Mouse (Mus musculus) liver, embryonic 11.5 days (tissue): Measurements from ENCODE around the gene Ostn. TPM values are rescaled to one million over a fixed set of nuclear protein-coding genes. Genes with fewer than 3 reads are reported as not detected.
"Not testable (repeated sequence)": the region's sequence is repeated elsewhere in the genome, so short reads cannot be mapped to it uniquely, and the experiment has no call there.

Experiments
- ATAC-seq: fragments of 200-750 bp; cut with Nextera tagmentation; replicated peaks from 2 replicates; pipeline ENCODE4 v1.8.0; 2017; ENCODE audit warnings: moderate number of reproducible peaks, mild to moderate bottlenecking, moderate TSS enrichment, moderate library complexity; ENCODE audit not compliant: low FRiP score
- DNase-seq: peaks from one replicate; pipeline ENCODE4 v3.0.0-alpha.2; 2017; ENCODE audit warnings: low spot score
- H3K27ac ChIP-seq: fragments of 300-500 bp; sonication (generic); 2 replicates; pipeline ENCODE4 v1.5.1; 2014; ENCODE audit warnings: mild to moderate bottlenecking, low read depth, low read length, control low read depth
- H3K27me3 ChIP-seq: fragments of 300-500 bp; sonication (generic); replicated peaks from 2 replicates; pipeline ENCODE4 v1.6.1; 2014; ENCODE audit warnings: low read length, mixed read lengths; ENCODE audit not compliant: control insufficient read depth, insufficient read depth
- H3K36me3 ChIP-seq: fragments of 300-500 bp; sonication (generic); 2 replicates; pipeline ENCODE4 v1.6.1; 2014; ENCODE audit warnings: mild to moderate bottlenecking, low read length, moderate library complexity, mixed read lengths; ENCODE audit not compliant: control insufficient read depth, insufficient read depth
- H3K4me1 ChIP-seq: fragments of 300-500 bp; sonication (generic); replicated peaks from 2 replicates; pipeline ENCODE4 v1.6.1; 2014; ENCODE audit warnings: low read length, mixed read lengths; ENCODE audit not compliant: control insufficient read depth, insufficient read depth
- H3K4me2 ChIP-seq: fragments of 300-500 bp; sonication (generic); 2 replicates; pipeline ENCODE4 v1.6.1; 2014; ENCODE audit warnings: mild to moderate bottlenecking, control low read depth, moderate library complexity
- H3K4me3 ChIP-seq: fragments of 300-500 bp; sonication (generic); 2 replicates; pipeline ENCODE4 v1.5.1; 2014; ENCODE audit warnings: low read depth, low read length, control low read depth
- H3K9ac ChIP-seq: fragments of 300-500 bp; sonication (generic); 2 replicates; pipeline ENCODE4 v1.6.1; 2014; ENCODE audit warnings: low read depth, low read length, control low read depth
- H3K9me3 ChIP-seq: fragments of 300-500 bp; sonication (generic); 2 replicates; pipeline ENCODE4 v1.6.1; 2016; ENCODE audit warnings: low read length, inconsistent platforms, mixed read lengths; ENCODE audit not compliant: control insufficient read depth
- WGBS: fragments of 180-500 bp; shearing (Covaris S2); extraction: QIAGEN DNeasy Blood & Tissue Kit; methylation state at CpG from one replicate; pipeline ENCODE4 v1.1.7; 2014; 5-methylcytosine and 5-hydroxymethylcytosine counted together
- polyA plus RNA-seq: library from polyadenylated mRNA; unstranded; fragments of >200 nt; fragmentation: Nextera tagmentation; extraction: Ambion mirVana; gene quantifications from 2 replicates; pipeline ENCODE4 v1.2.1, GENCODE M21; 2014

The Ostn gene
- 0.15 TPM in 1 of 2 replicates, not detected in the other for polyA plus RNA-seq

GRCm38 (mm10) chr16:27307189-27307588, at the start of gene Ostn:
Gene Ostn, plus strand, starts transcription at chr16:27307489.
- WGBS = 73% methylated on average over 4 of the region's 4 CpGs
- not testable (repeated sequence) for H3K4me1 ChIP-seq, H3K27me3 ChIP-seq, H3K9ac ChIP-seq, ATAC-seq, H3K36me3 ChIP-seq, DNase-seq, H3K4me2 ChIP-seq, H3K4me3 ChIP-seq, H3K9me3 ChIP-seq, H3K27ac ChIP-seq

DNA sequence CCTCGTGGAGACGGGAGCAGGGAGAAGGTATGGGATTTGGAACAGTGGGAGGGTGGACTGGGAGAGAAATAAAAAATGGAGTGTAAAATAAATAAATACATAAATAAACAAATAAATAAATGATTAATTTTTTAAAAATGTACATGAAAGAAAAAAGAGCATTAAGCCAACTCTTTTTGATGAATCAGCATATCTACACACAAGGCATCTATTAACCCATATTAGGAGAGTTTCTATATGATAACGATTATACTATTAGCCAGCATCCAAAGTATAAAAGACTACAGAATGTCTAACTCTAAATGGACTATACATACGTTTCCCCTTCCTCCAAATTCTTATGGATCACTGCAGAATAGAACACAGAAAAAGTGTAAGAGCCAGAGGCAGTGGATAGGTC, 38.5 kb upstream of the Ostn start:
- DNase-seq (no peak), ATAC-seq (no peak)
- Histone ChIP-seq H3K27me3 (no peaks in the 10 kb centered on the region), H3K4me1 (no peaks in the 10 kb centered on the region), H3K36me3 (no peaks in the 10 kb centered on the region), H3K4me2 (no peak overlapping the region), H3K4me3 (no peak overlapping the region), H3K27ac (no peak overlapping the region), H3K9ac (no peak overlapping the region), H3K9me3 (no peaks in the 10 kb centered on the region)
- WGBS = 69% methylated on average over 4 of the region's 4 CpGs

- H3K36me3 ChIP-seq = no peaks in the 10 kb centered on the region
- no peak overlapping the region for H3K9ac ChIP-seq
- no peaks in the 10 kb centered on the region for H3K4me1 ChIP-seq
- H3K27ac ChIP-seq = no peak overlapping the region
- no peaks in the 10 kb centered on the region for H3K9me3 ChIP-seq
- H3K4me3 ChIP-seq = no peak overlapping the region
- no peaks in the 10 kb centered on the region for H3K27me3 ChIP-seq
- H3K4me2 ChIP-seq = no peak overlapping the region
- DNase-seq (no peak), ATAC-seq (no peak)
- 81% methylated on average over 3 of the region's 3 CpGs for WGBS
Measured at GRCm38 (mm10) chr16:27287410-27287809, 19.9 kb upstream of the Ostn start.

GRCm38 (mm10) chr16:27296508-27296907, 10.8 kb upstream of the Ostn start:
- 88% methylated on average over 3 of the region's 3 CpGs for WGBS
- Histone ChIP-seq H3K9me3 (no peaks in the 10 kb centered on the region), H3K9ac (no peak overlapping the region), H3K36me3 (no peaks in the 10 kb centered on the region), H3K27me3 (no peaks in the 10 kb centered on the region), H3K4me3 (no peak overlapping the region), H3K4me1 (no peaks in the 10 kb centered on the region), H3K4me2 (no peak overlapping the region), H3K27ac (no peak overlapping the region)
- DNase-seq = no peak
- ATAC-seq = no peak

- H3K4me1 ChIP-seq = no peaks in the 10 kb centered on the region
- DNase-seq = no peak
- no peak for ATAC-seq
- H3K9ac ChIP-seq = no peak overlapping the region
- H3K9me3 ChIP-seq = no peaks in the 10 kb centered on the region
- H3K27ac ChIP-seq = no peak overlapping the region
- no peak overlapping the region for H3K4me3 ChIP-seq
- 74% methylated on average over 2 of the region's 2 CpGs for WGBS
- H3K36me3 ChIP-seq = no peaks in the 10 kb centered on the region
- no peak overlapping the region for H3K4me2 ChIP-seq
- no peaks in the 10 kb centered on the region for H3K27me3 ChIP-seq
Measured at GRCm38 (mm10) chr16:27296929-27297328, 10.4 kb upstream of the Ostn start.

DNA sequence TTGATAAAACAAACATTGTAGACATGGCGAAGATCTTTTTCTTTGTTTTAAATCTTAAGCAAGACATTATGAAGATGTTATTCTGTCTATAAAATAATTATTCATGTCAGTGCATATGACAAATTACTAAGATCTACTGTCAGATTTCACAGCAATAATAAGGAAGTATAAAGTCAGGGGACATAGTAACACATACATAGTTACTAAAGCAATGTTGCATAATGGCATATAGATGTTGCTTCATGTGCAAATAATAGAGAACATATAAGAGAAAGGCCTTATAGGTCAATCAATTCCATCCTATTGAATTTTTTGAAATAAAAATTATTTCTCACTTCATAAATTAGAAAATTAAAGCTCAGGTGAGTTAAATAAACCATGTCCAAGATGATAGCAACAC, 11.8 kb downstream of the Ostn start:
- Histone ChIP-seq H3K27me3 (no peaks in the 10 kb centered on the region), H3K27ac (no peak overlapping the region), H3K4me2 (no peak overlapping the region), H3K4me3 (no peak overlapping the region), H3K4me1 (no peaks in the 10 kb centered on the region), H3K9me3 (no peaks in the 10 kb centered on the region), H3K36me3 (no peaks in the 10 kb centered on the region), H3K9ac (no peak overlapping the region)
- ATAC-seq (no peak), DNase-seq (no peak)
- WGBS = 84% methylated on average over 1 of the region's 1 CpGs

DNA sequence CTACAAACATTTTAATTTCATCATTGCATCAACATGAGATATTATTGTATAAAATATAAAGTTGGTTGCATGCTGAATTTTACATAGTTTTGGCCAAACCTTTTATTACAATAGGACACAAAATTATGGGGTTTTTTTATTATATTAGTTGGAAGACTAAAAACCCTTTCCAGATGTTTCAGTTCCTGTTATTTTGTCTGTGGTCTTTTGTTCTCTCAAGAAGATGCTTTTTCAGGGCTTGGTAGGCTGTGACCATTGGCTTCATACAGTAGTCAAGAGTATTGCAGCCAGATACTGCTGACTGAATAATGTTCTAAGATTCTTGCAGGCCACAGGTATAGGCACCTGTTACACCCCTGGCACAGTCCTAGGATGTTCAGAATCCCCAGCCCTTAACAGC, 14.8 kb downstream of the Ostn start:
- Histone ChIP-seq H3K4me3 (no peak overlapping the region), H3K36me3 (no peaks in the 10 kb centered on the region), H3K27ac (no peak overlapping the region), H3K9me3 (no peaks in the 10 kb centered on the region), H3K9ac (no peak overlapping the region), H3K4me1 (no peaks in the 10 kb centered on the region), H3K27me3 (no peaks in the 10 kb centered on the region), H3K4me2 (no peak overlapping the region)
- no peak for DNase-seq
- no peak for ATAC-seq

DNA sequence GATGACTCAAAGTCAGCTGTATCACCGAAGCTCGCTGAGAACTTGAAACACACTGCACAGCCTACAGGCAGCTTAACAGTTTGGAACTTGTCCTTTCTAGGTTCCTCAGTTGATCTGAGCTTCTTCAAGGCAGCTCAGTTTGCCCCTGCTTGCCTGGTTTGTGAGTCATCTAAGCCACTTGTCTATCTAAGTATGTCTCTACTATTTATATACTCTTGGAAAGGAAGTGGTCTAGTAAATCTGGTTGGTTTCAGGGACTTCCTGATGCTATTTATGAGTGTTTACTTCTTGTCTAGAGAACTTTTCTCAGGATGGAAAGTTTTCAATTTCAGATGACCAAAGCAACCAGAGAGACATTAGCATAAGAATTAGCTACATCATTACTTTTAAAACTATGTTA, 19.2 kb downstream of the Ostn start:
- no peak overlapping the region for H3K27ac ChIP-seq
- H3K4me2 ChIP-seq = no peak overlapping the region
- H3K4me3 ChIP-seq = no peak overlapping the region
- 82% methylated on average over 2 of the region's 2 CpGs for WGBS
- DNase-seq = no peak
- H3K9ac ChIP-seq = no peak overlapping the region
- no peaks in the 10 kb centered on the region for H3K4me1 ChIP-seq
- H3K36me3 ChIP-seq = no peaks in the 10 kb centered on the region
- no peak for ATAC-seq
- H3K9me3 ChIP-seq = no peaks in the 10 kb centered on the region
- no peaks in the 10 kb centered on the region for H3K27me3 ChIP-seq

GRCm38 (mm10) chr16:27347521-27347920, 40.2 kb downstream of the Ostn start:
- 63% methylated on average over 3 of the region's 3 CpGs for WGBS
- H3K9ac ChIP-seq = no peak overlapping the region
- no peak overlapping the region for H3K27ac ChIP-seq
- no peak overlapping the region for H3K4me2 ChIP-seq
- H3K4me1 ChIP-seq = no peaks in the 10 kb centered on the region
- H3K9me3 ChIP-seq = no peaks in the 10 kb centered on the region
- H3K27me3 ChIP-seq = no peaks in the 10 kb centered on the region
- DNase-seq = no peak
- H3K36me3 ChIP-seq = no peaks in the 10 kb centered on the region
- no peak overlapping the region for H3K4me3 ChIP-seq
- no peak for ATAC-seq
